Mouse (Mus musculus): ENCODE data around the gene Cryl1. TPM values are rescaled to one million over a fixed set of nuclear protein-coding genes. Genes with fewer than 3 reads are reported as not detected.

Gene Cryl1
- total and polyA plus RNA-seq, 3 experiments: 17.8 to 22.0 TPM; not detected in 1

DNA sequence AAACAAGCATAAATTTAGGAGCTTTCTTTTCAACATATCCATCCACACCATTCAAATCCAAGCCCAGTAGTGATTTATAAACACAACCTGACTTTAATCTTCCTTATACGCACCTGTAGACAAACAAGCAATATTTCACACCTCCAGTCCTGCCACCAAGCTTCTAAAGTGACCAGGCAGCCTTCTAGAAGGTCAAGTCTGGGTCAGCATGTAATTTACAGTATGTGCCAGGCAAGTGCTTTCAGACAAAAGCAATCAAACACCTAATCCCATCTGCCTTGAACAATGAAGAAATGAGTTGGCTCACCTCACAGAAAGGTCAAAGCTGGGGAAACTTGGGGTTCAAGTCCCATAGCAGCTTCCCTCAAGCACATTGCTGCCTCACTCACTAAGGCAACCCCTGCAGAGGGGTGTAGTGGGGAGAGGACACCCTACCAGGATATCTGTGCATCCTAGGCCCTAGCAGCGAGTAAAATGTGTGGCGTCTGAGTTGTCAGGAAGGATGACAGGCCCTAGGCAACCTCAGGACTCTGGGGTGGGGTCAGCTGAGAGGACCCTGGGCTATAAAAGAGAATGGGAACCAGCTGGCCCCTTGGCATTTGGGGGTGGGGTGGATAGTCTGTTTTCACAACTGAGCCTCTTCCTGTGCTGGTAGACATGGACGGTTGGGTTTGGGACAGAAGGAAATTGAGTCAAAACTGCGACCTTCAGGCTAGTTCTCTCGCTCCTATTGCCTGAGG lies 55.8 kb downstream of the Cryl1 start:
- no peak overlapping the region for H3K9ac ChIP-seq (ENCODE audit: control insufficient read depth, low read depth, low read length, poor library complexity, severe bottlenecking)
- no peak overlapping the region for H3K27ac ChIP-seq (ENCODE audit: control insufficient read depth, low read depth, low read length)
- H3K9me3 ChIP-seq (replicated peaks; ENCODE audit: insufficient read depth, low read length): no peaks in the 10 kb centered on the region
- no peaks in the 10 kb centered on the region for H3K36me3 ChIP-seq (ENCODE audit: control insufficient read depth in 1 of 2, insufficient read depth in 2 of 2, low read length in 2 of 2)
- H3K4me3 ChIP-seq (ENCODE audit: control insufficient read depth in 1 of 2, insufficient read depth in 1 of 2, low read depth in 2 of 2, low read length in 2 of 2): no peak overlapping the region
- H3K79me2 ChIP-seq (ENCODE audit: control insufficient read depth, insufficient read depth, low read length, poor library complexity): no peaks in the 10 kb centered on the region
- no peak for DNase-seq (ENCODE audit: low read depth, low spot score)
- H3K4me1 ChIP-seq (ENCODE audit: control insufficient read depth in 1 of 2, insufficient read depth in 2 of 2, low read length in 2 of 2): no peaks in the 10 kb centered on the region
- no peak for TF ChIP-seq MXI1 (IDR thresholded peaks at IDR 0.05; ENCODE audit: low read depth, low read length)
- TF ChIP-seq SMC3 (IDR thresholded peaks at IDR 0.05; ENCODE audit: low read depth, low read length): no peak
- no peak for TF ChIP-seq HCFC1 (IDR thresholded peaks at IDR 0.05; ENCODE audit: low read depth, low read length)
- TF ChIP-seq ELF1 (IDR thresholded peaks at IDR 0.05; ENCODE audit: low read depth, low read length): no peak
- no peak for TF ChIP-seq TAL1 (IDR thresholded peaks at IDR 0.05; ENCODE audit: low read length)
- TF ChIP-seq MYC (IDR thresholded peaks at IDR 0.05; ENCODE audit: low read depth, low read length): no peak
- TF ChIP-seq UBTF (IDR thresholded peaks at IDR 0.05; ENCODE audit: borderline replicate concordance, insufficient read depth, low read depth, low read length): no peak
- TF ChIP-seq SIN3A (IDR thresholded peaks at IDR 0.05; ENCODE audit: low read length): no peak
- TF ChIP-seq GATA1 (IDR thresholded peaks at IDR 0.05; ENCODE audit: low read depth, low read length): no peak
- no peak for TF ChIP-seq USF1 (IDR thresholded peaks at IDR 0.05; ENCODE audit: low read depth, low read length)
- no peak for TF ChIP-seq MAX (IDR thresholded peaks at IDR 0.05; ENCODE audit: low read length)
- no peak for TF ChIP-seq USF2 (IDR thresholded peaks at IDR 0.05; ENCODE audit: borderline replicate concordance in 1 of 2, insufficient read depth in 1 of 2, low read depth in 1 of 2, low read length in 2 of 2)
- TF ChIP-seq TBP (IDR thresholded peaks at IDR 0.05; ENCODE audit: low read depth, low read length): no peak
- no peak for TF ChIP-seq TCF12 (IDR thresholded peaks at IDR 0.05; ENCODE audit: low read depth, low read length)
- TF ChIP-seq EP300 (IDR thresholded peaks at IDR 0.05; ENCODE audit: low read depth in 1 of 2, low read length in 2 of 2): no peak
- no peak for TF ChIP-seq RCOR1 (IDR thresholded peaks at IDR 0.05; ENCODE audit: low read depth, low read length)
- no peak for TF ChIP-seq E2F4 (IDR thresholded peaks at IDR 0.05; ENCODE audit: borderline replicate concordance, low read depth, low read length)
- no peak for TF ChIP-seq MYB (IDR thresholded peaks at IDR 0.05; ENCODE audit: low read depth, low read length)
- no peaks in the 10 kb centered on the region for H3K27me3 ChIP-seq (ENCODE audit: control insufficient read depth in 1 of 2, insufficient read depth in 2 of 2, low read length in 2 of 2)

GRCm38 (mm10) chr14:57338666-57339065 lies 59.7 kb downstream of the Cryl1 start:
- no peak for DNase-seq (ENCODE audit: low read depth, low spot score)
- no peaks in the 10 kb centered on the region for H3K9me3 ChIP-seq (replicated peaks; ENCODE audit: insufficient read depth, low read length)
- H3K4me3 ChIP-seq (ENCODE audit: control insufficient read depth in 1 of 2, insufficient read depth in 1 of 2, low read depth in 2 of 2, low read length in 2 of 2): no peak overlapping the region
- no peak for TF ChIP-seq RCOR1 (IDR thresholded peaks at IDR 0.05; ENCODE audit: low read depth, low read length)
- TF ChIP-seq MYC (IDR thresholded peaks at IDR 0.05; ENCODE audit: low read depth, low read length): no peak
- no peaks in the 10 kb centered on the region for H3K4me1 ChIP-seq (ENCODE audit: control insufficient read depth in 1 of 2, insufficient read depth in 2 of 2, low read length in 2 of 2)
- H3K79me2 ChIP-seq (ENCODE audit: control insufficient read depth, insufficient read depth, low read length, poor library complexity): no peaks in the 10 kb centered on the region
- H3K36me3 ChIP-seq (ENCODE audit: control insufficient read depth in 1 of 2, insufficient read depth in 2 of 2, low read length in 2 of 2): no peaks in the 10 kb centered on the region
- H3K27ac ChIP-seq (ENCODE audit: control insufficient read depth, low read depth, low read length): no peak overlapping the region
- no peak overlapping the region for H3K9ac ChIP-seq (ENCODE audit: control insufficient read depth, low read depth, low read length, poor library complexity, severe bottlenecking)
- H3K27me3 ChIP-seq (ENCODE audit: control insufficient read depth in 1 of 2, insufficient read depth in 2 of 2, low read length in 2 of 2): no peaks in the 10 kb centered on the region

Measured in MEL (cell line).